Mouse (Mus musculus): Measurements from ENCODE around the gene Exoc3l.

Gene Exoc3l

GRCm38 (mm10) chr8:105251954-105252353 lies 43.9 kb downstream of the Exoc3l start:
- in situ Hi-C loops (cut with MboI, MseI): loop anchor here (25.0 kb wide), 1 partner anchor 615 kb away; the partner anchor contains the start of genes Ciao2b and Rrad

GRCm38 (mm10) chr8:105241016-105241415 lies 54.9 kb downstream of the Exoc3l start:
- in situ Hi-C loops (cut with MboI, MseI): no loop called here

Data from regulatory T cell (primary cell).